Mouse (Mus musculus): ENCODE measurements around the gene Creb3l1. TPM values are rescaled to one million over a fixed set of nuclear protein-coding genes. Genes with fewer than 3 reads are reported as not detected.

The Creb3l1 gene
- polyA plus RNA-seq, 1 experiment from 2014 or later = 3.4 TPM

- Histone ChIP-seq H3K27ac (replicated peaks) (peak overlapping the region; percentile 90), H3K4me2 (peak overlapping the region; percentile 87), H3K27me3 (replicated peaks) (peaks cover 15% of the 10 kb centered on the region; the same call in 1 of the 2 replicates), H3K4me3 (replicated peaks) (peak overlapping the region; percentile 68), H3K4me1 (peaks cover 28% of the 10 kb centered on the region), H3K9me3 (replicated peaks) (no peaks in the 10 kb centered on the region), H3K36me3 (no peaks in the 10 kb centered on the region), H3K9ac (replicated peaks) (peak overlapping the region; percentile 87)
- peak; percentile 32 for ATAC-seq (ENCODE audit: low FRiP score)
- WGBS = 0% methylated on average over 29 of the region's 29 CpGs
Measured at GRCm38 (mm10) chr2:92058469-92058868, 34.2 kb upstream of the Creb3l1 start.

- 81% methylated on average over 13 of the region's 13 CpGs for WGBS
- Histone ChIP-seq H3K9me3 (replicated peaks) (no peaks in the 10 kb centered on the region), H3K9ac (replicated peaks) (no peak overlapping the region), H3K27ac (replicated peaks) (no peak overlapping the region), H3K4me3 (replicated peaks) (no peak overlapping the region), H3K4me1 (peaks cover 28% of the 10 kb centered on the region), H3K27me3 (replicated peaks) (peaks cover 15% of the 10 kb centered on the region; the same call in 1 of the 2 replicates), H3K36me3 (no peaks in the 10 kb centered on the region), H3K4me2 (no peak overlapping the region)
- no peak for ATAC-seq (ENCODE audit: low FRiP score)
Measured at GRCm38 (mm10) chr2:92056760-92057159, 32.5 kb upstream of the Creb3l1 start.

GRCm38 (mm10) chr2:92055831-92056236 is 31.5 kb upstream of the Creb3l1 start:
- no peaks in the 10 kb centered on the region for H3K36me3 ChIP-seq
- H3K4me1 ChIP-seq = peaks cover 28% of the 10 kb centered on the region
- peaks cover 15% of the 10 kb centered on the region; the same call in 1 of the 2 replicates for H3K27me3 ChIP-seq (replicated peaks)
- H3K9me3 ChIP-seq (replicated peaks) = no peaks in the 10 kb centered on the region
- H3K27ac ChIP-seq (replicated peaks) = peak overlapping the region; percentile 62
- H3K4me2 ChIP-seq = peak overlapping the region; percentile 70
- peak overlapping the region; percentile 45; the same call in 1 of the 2 replicates for H3K9ac ChIP-seq (replicated peaks)
- H3K4me3 ChIP-seq (replicated peaks) = peak overlapping the region; percentile 36
- WGBS = 2% methylated on average over 14 of the region's 14 CpGs
- no peak for ATAC-seq (ENCODE audit: low FRiP score)

- Histone ChIP-seq H3K36me3 (no peaks in the 10 kb centered on the region), H3K4me1 (peaks cover 26% of the 10 kb centered on the region), H3K9me3 (replicated peaks) (no peaks in the 10 kb centered on the region), H3K4me3 (replicated peaks) (peak overlapping the region; percentile 36), H3K27ac (replicated peaks) (peak overlapping the region; percentile 62), H3K9ac (replicated peaks) (peak overlapping the region; percentile 45; the same call in 1 of the 2 replicates), H3K27me3 (replicated peaks) (peaks cover 15% of the 10 kb centered on the region; the same call in 1 of the 2 replicates), H3K4me2 (peak overlapping the region; percentile 70)
- ATAC-seq (ENCODE audit: low FRiP score) = peak; percentile 45
- WGBS = 3% methylated on average over 38 of the region's 38 CpGs
Measured at GRCm38 (mm10) chr2:92055101-92055813, 31.0 kb upstream of the Creb3l1 start.

GRCm38 (mm10) chr2:92052754-92053153 is 28.5 kb upstream of the Creb3l1 start:
- WGBS = 58% methylated on average over 2 of the region's 2 CpGs
- Histone ChIP-seq H3K4me1 (peaks cover 10% of the 10 kb centered on the region), H3K36me3 (no peaks in the 10 kb centered on the region), H3K4me3 (replicated peaks) (no peak overlapping the region), H3K9me3 (replicated peaks) (no peaks in the 10 kb centered on the region), H3K4me2 (no peak overlapping the region), H3K9ac (replicated peaks) (no peak overlapping the region), H3K27me3 (replicated peaks) (peaks cover 15% of the 10 kb centered on the region; the same call in 1 of the 2 replicates), H3K27ac (replicated peaks) (no peak overlapping the region)
- ATAC-seq (ENCODE audit: low FRiP score) = no peak

- H3K9ac ChIP-seq (replicated peaks) = no peak overlapping the region
- H3K4me3 ChIP-seq (replicated peaks) = no peak overlapping the region
- H3K36me3 ChIP-seq = no peaks in the 10 kb centered on the region
- no peaks in the 10 kb centered on the region for H3K9me3 ChIP-seq (replicated peaks)
- peaks cover 10% of the 10 kb centered on the region for H3K4me1 ChIP-seq
- no peak for ATAC-seq (ENCODE audit: low FRiP score)
- peaks cover 15% of the 10 kb centered on the region; the same call in 1 of the 2 replicates for H3K27me3 ChIP-seq (replicated peaks)
- H3K4me2 ChIP-seq = no peak overlapping the region
- H3K27ac ChIP-seq (replicated peaks) = no peak overlapping the region
- WGBS = 88% methylated on average over 8 of the region's 8 CpGs
Measured at GRCm38 (mm10) chr2:92052188-92052587, 27.9 kb upstream of the Creb3l1 start.

- WGBS = 76% methylated on average over 9 of the region's 9 CpGs
- H3K9ac ChIP-seq (replicated peaks) = no peak overlapping the region
Measured at GRCm38 (mm10) chr2:92048034-92048690, 23.9 kb upstream of the Creb3l1 start.

GRCm38 (mm10) chr2:92047601-92048000 is 23.3 kb upstream of the Creb3l1 start:
- ATAC-seq (ENCODE audit: low FRiP score) = no peak
- no peak overlapping the region for H3K4me2 ChIP-seq
- H3K4me1 ChIP-seq = no peaks in the 10 kb centered on the region
- H3K9ac ChIP-seq (replicated peaks) = no peak overlapping the region
- no peaks in the 10 kb centered on the region for H3K36me3 ChIP-seq
- H3K4me3 ChIP-seq (replicated peaks) = no peak overlapping the region
- H3K27ac ChIP-seq (replicated peaks) = no peak overlapping the region
- 42% methylated on average over 4 of the region's 4 CpGs for WGBS
- no peaks in the 10 kb centered on the region; the same call in 1 of the 2 replicates for H3K27me3 ChIP-seq (replicated peaks)
- H3K9me3 ChIP-seq (replicated peaks) = no peaks in the 10 kb centered on the region

More at GRCm38 (mm10) chr2:92048034-92048690, 23.9 kb upstream of the Creb3l1 start:
- H3K9me3 ChIP-seq (replicated peaks) = no peaks in the 10 kb centered on the region
- H3K27ac ChIP-seq (replicated peaks) = no peak overlapping the region
- H3K4me1 ChIP-seq = no peaks in the 10 kb centered on the region
- no peaks in the 10 kb centered on the region for H3K36me3 ChIP-seq
- no peaks in the 10 kb centered on the region; the same call in 1 of the 2 replicates for H3K27me3 ChIP-seq (replicated peaks)
- ATAC-seq (ENCODE audit: low FRiP score) = no peak
- no peak overlapping the region for H3K4me2 ChIP-seq
- no peak overlapping the region for H3K4me3 ChIP-seq (replicated peaks)

- H3K4me2 ChIP-seq = no peak overlapping the region
Measured at GRCm38 (mm10) chr2:92043285-92043684, 19.0 kb upstream of the Creb3l1 start.

GRCm38 (mm10) chr2:92041538-92041937 is 17.2 kb upstream of the Creb3l1 start:
- Histone ChIP-seq H3K36me3 (no peaks in the 10 kb centered on the region), H3K4me2 (no peak overlapping the region), H3K4me3 (replicated peaks) (no peak overlapping the region), H3K27ac (replicated peaks) (no peak overlapping the region), H3K9me3 (replicated peaks) (no peaks in the 10 kb centered on the region), H3K9ac (replicated peaks) (no peak overlapping the region), H3K27me3 (replicated peaks) (no peaks in the 10 kb centered on the region), H3K4me1 (no peaks in the 10 kb centered on the region)
- 85% methylated on average over 15 of the region's 15 CpGs for WGBS
- no peak for ATAC-seq (ENCODE audit: low FRiP score)

More at GRCm38 (mm10) chr2:92043285-92043684, 19.0 kb upstream of the Creb3l1 start:
- no peak for ATAC-seq (ENCODE audit: low FRiP score)
- H3K27ac ChIP-seq (replicated peaks) = no peak overlapping the region
- no peaks in the 10 kb centered on the region for H3K9me3 ChIP-seq (replicated peaks)
- no peak overlapping the region for H3K9ac ChIP-seq (replicated peaks)
- H3K27me3 ChIP-seq (replicated peaks) = no peaks in the 10 kb centered on the region
- H3K36me3 ChIP-seq = no peaks in the 10 kb centered on the region
- no peak overlapping the region for H3K4me3 ChIP-seq (replicated peaks)
- H3K4me1 ChIP-seq = no peaks in the 10 kb centered on the region
- 78% methylated on average over 12 of the region's 12 CpGs for WGBS

GRCm38 (mm10) chr2:92034273-92034672 is 10.0 kb upstream of the Creb3l1 start:
- Histone ChIP-seq H3K27me3 (replicated peaks) (no peaks in the 10 kb centered on the region), H3K4me3 (replicated peaks) (no peak overlapping the region), H3K4me1 (no peaks in the 10 kb centered on the region), H3K27ac (replicated peaks) (no peak overlapping the region), H3K9ac (replicated peaks) (no peak overlapping the region), H3K4me2 (no peak overlapping the region), H3K9me3 (replicated peaks) (no peaks in the 10 kb centered on the region), H3K36me3 (no peaks in the 10 kb centered on the region)
- 69% methylated on average over 9 of the region's 9 CpGs for WGBS
- no peak for ATAC-seq (ENCODE audit: low FRiP score)

- Histone ChIP-seq H3K27ac (replicated peaks) (no peak overlapping the region), H3K36me3 (no peaks in the 10 kb centered on the region), H3K4me2 (no peak overlapping the region), H3K9me3 (replicated peaks) (no peaks in the 10 kb centered on the region), H3K4me1 (no peaks in the 10 kb centered on the region), H3K27me3 (replicated peaks) (no peaks in the 10 kb centered on the region), H3K9ac (replicated peaks) (no peak overlapping the region), H3K4me3 (replicated peaks) (no peak overlapping the region)
- WGBS = 60% methylated on average over 8 of the region's 8 CpGs
- ATAC-seq (ENCODE audit: low FRiP score) = no peak
Measured at GRCm38 (mm10) chr2:92030554-92030953, 6.3 kb upstream of the Creb3l1 start.

Data from neural tube, embryonic 15.5 days (tissue).